Mouse (Mus musculus) heart, postnatal 0 days (tissue): ENCODE data around the gene Gnao1. TPM values are rescaled to one million over a fixed set of nuclear protein-coding genes. Genes with fewer than 3 reads are reported as not detected.

Experiments used
- ATAC-seq: fragments of 200-750 bp; cut with Nextera tagmentation; 2 replicates; pipeline ENCODE4 v1.8.0; 2017; ENCODE audit warnings: low read depth, moderate number of reproducible peaks, moderate library complexity; ENCODE audit not compliant: insufficient read depth
- DNase-seq: peaks from one replicate; pipeline ENCODE4 v3.0.0-alpha.2; 2016; ENCODE audit warnings: low spot score
- H3K27ac ChIP-seq: fragments of 300-500 bp; sonication (generic); 2 replicates; pipeline ENCODE4 v1.5.1; 2014; ENCODE audit warnings: low read depth, mild to moderate bottlenecking
- H3K27me3 ChIP-seq: fragments of 300-500 bp; sonication (generic); 2 replicates; pipeline ENCODE4 v1.6.1; 2014; ENCODE audit warnings: low read length, mixed read lengths; ENCODE audit not compliant: control insufficient read depth, insufficient read depth
- H3K36me3 ChIP-seq: fragments of 300-500 bp; sonication (generic); replicated peaks from 2 replicates; pipeline ENCODE4 v1.6.1; 2014; ENCODE audit warnings: low read length, mixed read lengths; ENCODE audit not compliant: control insufficient read depth, insufficient read depth
- H3K4me1 ChIP-seq: fragments of 300-500 bp; sonication (generic); 2 replicates; pipeline ENCODE4 v1.6.1; 2014; ENCODE audit warnings: antibody characterized with exemption; ENCODE audit not compliant: control insufficient read depth, insufficient read depth
- H3K4me2 ChIP-seq: fragments of 300-500 bp; sonication (generic); 2 replicates; pipeline ENCODE4 v1.6.1; 2014; ENCODE audit warnings: low read depth, mild to moderate bottlenecking, low read length, moderate library complexity
- H3K4me3 ChIP-seq: fragments of 300-500 bp; sonication (generic); 2 replicates; pipeline ENCODE4 v1.5.1; 2014; ENCODE audit warnings: low read depth, low read length
- H3K9ac ChIP-seq: fragments of 300-500 bp; sonication (generic); replicated peaks from 2 replicates; pipeline ENCODE4 v1.6.1; 2014; ENCODE audit warnings: low read depth, low read length, mixed read lengths
- H3K9me3 ChIP-seq: fragments of 300-500 bp; sonication (generic); replicated peaks from 2 replicates; pipeline ENCODE4 v1.6.1; 2016; ENCODE audit warnings: low read length; ENCODE audit not compliant: control insufficient read depth
- CTCF ChIP-seq: IDR thresholded peaks from 2 replicates; pipeline ENCODE4 v1.5.1; 2016; ENCODE audit warnings: antibody characterized with exemption, control low read depth, low read depth
- EP300 ChIP-seq: IDR thresholded peaks from 2 replicates; pipeline ENCODE4 v1.6.1; 2016; ENCODE audit warnings: antibody characterized with exemption, low read depth
- WGBS: fragments of 180-500 bp; shearing (Covaris S2); extraction: QIAGEN DNeasy Blood & Tissue Kit; methylation state at CpG from one replicate; pipeline ENCODE4 v1.1.7; 2014; 5-methylcytosine and 5-hydroxymethylcytosine counted together
- polyA plus RNA-seq: library from polyadenylated mRNA; unstranded; fragments of >200 nt; fragmentation: Nextera tagmentation; extraction: Ambion mirVana; gene quantifications from 2 replicates; pipeline ENCODE4 v1.2.1, GENCODE M21; 2015
- total RNA-seq: library from RNA; depleted of rRNA; stranded (reverse); fragments of >200 nt; gene quantifications from 2 replicates; pipeline ENCODE4 v1.2.3, GENCODE M21; 2014; ENCODE audit warnings: low replicate concordance

Gnao1 gene
- total and polyA plus RNA-seq, 2 experiments from 2014 or later, result 5.9 to 10.7 TPM

DNA sequence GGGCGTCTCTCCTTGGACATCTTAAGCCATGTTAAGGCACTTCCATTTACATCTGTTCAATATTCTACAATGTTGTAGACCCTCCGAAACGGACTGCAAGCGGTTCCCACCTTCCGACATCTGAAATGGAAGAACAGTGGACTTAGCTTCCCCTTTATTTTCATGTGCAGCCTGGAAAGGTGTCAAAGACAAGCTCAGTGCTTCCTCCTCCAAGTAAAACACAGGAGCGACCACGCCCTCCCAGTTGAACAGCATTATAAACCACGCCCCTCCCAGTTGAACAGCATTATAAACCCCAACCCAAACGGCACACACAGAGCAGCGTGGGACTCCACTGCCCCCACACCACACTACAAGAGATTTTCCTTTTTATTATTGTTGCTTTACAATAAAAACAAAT lies 161.7 kb downstream of the Gnao1 start:
- H3K4me1 ChIP-seq, result no peaks in the 10 kb centered on the region; the same call in 1 of the 2 replicates
- TF ChIP-seq CTCF (no peak), EP300 (no peak)
- H3K9ac ChIP-seq, result no peak overlapping the region
- no peaks in the 10 kb centered on the region for H3K27me3 ChIP-seq
- no peaks in the 10 kb centered on the region for H3K9me3 ChIP-seq
- H3K4me3 ChIP-seq, result no peak overlapping the region
- DNase-seq (no peak), ATAC-seq (no peak)
- H3K4me2 ChIP-seq, result no peak overlapping the region
- H3K27ac ChIP-seq, result no peak overlapping the region
- WGBS, result 89% methylated on average over 10 of the region's 10 CpGs
- peaks cover 58% of the 10 kb centered on the region for H3K36me3 ChIP-seq

DNA sequence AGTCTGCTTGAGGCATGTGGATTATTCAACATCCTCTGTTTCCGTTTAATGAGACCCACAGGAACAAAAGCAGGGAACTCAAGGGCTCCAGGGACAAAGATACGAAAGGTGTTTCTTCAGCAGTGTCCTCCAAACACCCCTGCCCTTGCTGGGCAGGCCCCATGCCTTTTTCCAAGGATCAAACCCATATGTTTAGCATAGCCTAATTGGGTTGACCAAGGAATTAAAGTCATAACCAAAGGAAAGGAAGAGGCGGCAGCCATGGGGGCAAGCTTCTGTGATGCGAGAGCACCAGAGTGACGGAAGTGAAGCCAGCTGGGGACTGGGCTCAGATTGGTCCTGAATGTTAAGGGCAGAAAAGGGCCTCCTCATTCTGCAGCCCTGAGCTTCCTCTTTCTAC lies 162.4 kb downstream of the Gnao1 start:
- peaks cover 64% of the 10 kb centered on the region for H3K36me3 ChIP-seq
- DNase-seq, result no peak
- WGBS, result 93% methylated on average over 5 of the region's 5 CpGs

DNA sequence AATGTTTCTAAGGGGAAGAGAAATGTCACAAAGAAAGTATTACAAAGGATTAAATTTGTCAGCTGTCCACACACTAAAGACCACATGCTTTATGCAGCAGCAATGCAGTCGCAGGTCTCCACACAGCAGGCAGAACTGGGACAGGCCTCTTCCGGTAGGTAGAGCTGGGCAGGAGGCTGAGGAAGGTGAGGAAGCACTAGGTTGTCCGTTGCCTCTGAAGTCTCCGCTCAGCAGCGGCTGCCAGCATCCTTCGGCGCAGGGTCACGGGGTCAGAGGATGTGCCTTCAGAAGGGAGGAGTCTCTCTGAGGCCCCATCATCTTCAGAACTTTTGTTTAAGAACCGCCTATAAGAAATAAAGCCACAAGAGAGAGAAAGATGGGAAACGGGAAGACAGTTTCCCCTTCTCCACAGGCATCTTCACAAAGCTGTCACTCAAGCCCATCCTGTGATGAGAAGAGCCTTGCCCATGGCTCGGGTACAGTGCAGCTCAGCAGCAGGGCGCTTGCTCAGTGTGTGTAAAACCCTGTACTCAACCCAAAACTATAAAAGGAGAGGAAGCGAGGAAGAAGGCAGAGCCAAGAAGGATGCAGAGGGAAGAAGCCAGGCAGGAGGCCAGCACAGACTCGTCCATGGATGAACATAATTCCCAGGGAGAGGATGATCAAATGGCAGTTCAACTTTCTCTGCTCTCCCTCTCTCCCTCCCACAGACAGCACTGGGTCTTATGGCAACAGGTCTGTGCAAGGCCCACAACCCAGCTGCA lies 163.4 kb downstream of the Gnao1 start:
- H3K27me3 ChIP-seq, result no peaks in the 10 kb centered on the region
- no peak for DNase-seq
- TF ChIP-seq EP300 (no peak), CTCF (no peak)
- 82% methylated on average over 14 of the region's 14 CpGs for WGBS
- H3K4me3 ChIP-seq, result no peak overlapping the region
- H3K9me3 ChIP-seq, result no peaks in the 10 kb centered on the region
- no peak overlapping the region for H3K9ac ChIP-seq
- H3K4me2 ChIP-seq, result no peak overlapping the region
- H3K36me3 ChIP-seq, result peaks cover 73% of the 10 kb centered on the region
- H3K4me1 ChIP-seq, result no peaks in the 10 kb centered on the region; the same call in 1 of the 2 replicates
- no peak for ATAC-seq
- H3K27ac ChIP-seq, result no peak overlapping the region

More for the DNA sequence above, 162.4 kb downstream of the Gnao1 start:
- TF ChIP-seq EP300, result no peak
- TF ChIP-seq CTCF, result no peak
- H3K9me3 ChIP-seq, result no peaks in the 10 kb centered on the region
- ATAC-seq, result no peak
- H3K4me3 ChIP-seq, result no peak overlapping the region
- H3K27me3 ChIP-seq, result no peaks in the 10 kb centered on the region
- no peak overlapping the region for H3K27ac ChIP-seq
- no peak overlapping the region for H3K4me2 ChIP-seq
- no peak overlapping the region for H3K9ac ChIP-seq
- no peaks in the 10 kb centered on the region; the same call in 1 of the 2 replicates for H3K4me1 ChIP-seq

DNA sequence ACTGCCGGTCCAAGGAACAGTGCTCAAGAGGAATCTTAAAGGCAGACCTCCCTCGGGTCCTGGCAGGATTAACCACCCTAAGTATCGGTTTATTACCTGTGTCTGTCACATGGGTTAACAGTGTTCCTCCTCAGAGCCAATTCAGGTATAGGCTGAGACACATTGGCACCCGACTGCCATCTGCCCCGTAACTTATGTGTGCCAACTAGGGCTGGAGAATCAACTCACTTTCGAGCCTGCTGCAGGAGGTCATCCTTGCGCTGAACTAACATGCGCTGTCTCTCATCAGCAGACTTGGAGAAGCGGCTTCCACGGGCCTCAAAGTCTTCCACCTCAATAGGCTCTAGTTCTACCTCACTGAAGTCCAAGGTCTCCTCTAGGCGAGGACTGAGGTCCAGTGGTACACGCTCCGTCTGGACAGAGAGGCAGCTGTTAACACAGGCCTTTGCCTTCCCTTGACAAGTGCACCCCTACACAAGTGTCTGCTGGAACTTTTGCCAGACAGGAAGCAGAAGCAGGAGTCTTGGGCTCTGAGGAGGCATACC lies 164.1 kb downstream of the Gnao1 start:
- Histone ChIP-seq H3K27ac (no peak overlapping the region), H3K27me3 (no peaks in the 10 kb centered on the region), H3K4me1 (no peaks in the 10 kb centered on the region; the same call in 1 of the 2 replicates), H3K9ac (no peak overlapping the region), H3K36me3 (peaks cover 81% of the 10 kb centered on the region), H3K4me3 (no peak overlapping the region), H3K9me3 (no peaks in the 10 kb centered on the region), H3K4me2 (no peak overlapping the region)
- DNase-seq, result no peak
- TF ChIP-seq EP300, result no peak
- TF ChIP-seq CTCF, result no peak
- WGBS, result 90% methylated on average over 13 of the region's 13 CpGs
- no peak for ATAC-seq

DNA sequence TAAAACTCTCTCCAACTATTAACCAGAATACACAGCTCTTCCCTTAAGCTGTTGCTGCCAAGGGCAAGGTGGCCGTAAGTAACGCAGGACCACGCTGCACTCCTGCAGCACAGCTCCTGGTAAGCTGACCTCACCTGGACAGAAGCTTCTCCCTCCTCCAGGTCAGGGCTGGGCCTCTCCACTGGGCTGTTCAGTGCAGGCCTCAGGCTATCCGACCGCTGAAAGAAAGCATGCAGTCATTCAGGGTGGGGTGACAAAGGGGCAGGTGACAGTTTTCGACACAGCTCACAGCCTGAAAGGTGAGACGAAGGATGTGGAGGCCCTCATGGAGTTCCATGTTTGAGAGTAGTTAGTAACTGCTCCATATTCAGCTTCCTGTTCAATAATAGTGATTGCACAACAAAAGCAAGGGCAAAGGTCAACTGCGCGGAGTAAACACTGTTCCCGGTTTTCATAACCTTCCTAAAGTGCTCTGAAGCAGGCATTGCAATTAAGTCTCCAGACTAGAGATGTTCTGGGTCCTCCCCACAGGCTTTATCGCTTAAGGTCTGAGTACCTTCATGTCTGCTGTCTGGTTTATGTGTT lies 164.9 kb downstream of the Gnao1 start:
- Histone ChIP-seq H3K27me3 (no peaks in the 10 kb centered on the region), H3K36me3 (peaks cover 89% of the 10 kb centered on the region), H3K27ac (no peak overlapping the region), H3K4me3 (no peak overlapping the region), H3K4me1 (no peaks in the 10 kb centered on the region; the same call in 1 of the 2 replicates), H3K9me3 (no peaks in the 10 kb centered on the region), H3K4me2 (no peak overlapping the region), H3K9ac (no peak overlapping the region)
- no peak for ATAC-seq
- no peak for DNase-seq
- TF ChIP-seq EP300 (no peak), CTCF (no peak)
- 88% methylated on average over 11 of the region's 11 CpGs for WGBS
